Mouse (Mus musculus) heart, embryonic 15.5 days (tissue): ENCODE results near the gene Med18. TPM values are rescaled to one million over a fixed set of nuclear protein-coding genes. Genes with fewer than 3 reads are reported as not detected.

Experiments used
- ATAC-seq: fragments of 200-750 bp; cut with Nextera tagmentation; replicated peaks from 2 replicates; pipeline ENCODE4 v1.8.0; 2017; ENCODE audit warnings: low read depth, moderate TSS enrichment; ENCODE audit not compliant: insufficient number of reproducible peaks, insufficient read depth, low FRiP score
- H3K27ac ChIP-seq: fragments of 300-500 bp; sonication (generic); 2 replicates; pipeline ENCODE4 v1.5.1; 2015; ENCODE audit warnings: mild to moderate bottlenecking, inconsistent platforms
- H3K27me3 ChIP-seq: fragments of 300-500 bp; sonication (generic); 2 replicates; pipeline ENCODE4 v1.6.1; 2015; ENCODE audit warnings: inconsistent platforms
- H3K36me3 ChIP-seq: fragments of 300-500 bp; sonication (generic); 2 replicates; pipeline ENCODE4 v1.6.1; 2015; ENCODE audit warnings: mild to moderate bottlenecking, inconsistent platforms
- H3K4me1 ChIP-seq: fragments of 300-500 bp; sonication (generic); replicated peaks from 2 replicates; pipeline ENCODE4 v1.6.1; 2015; ENCODE audit warnings: inconsistent platforms
- H3K4me2 ChIP-seq: fragments of 300-500 bp; sonication (generic); 2 replicates; pipeline ENCODE4 v1.6.1; 2015; ENCODE audit warnings: inconsistent platforms, mild to moderate bottlenecking, moderate library complexity
- H3K4me3 ChIP-seq: fragments of 300-500 bp; sonication (generic); 2 replicates; pipeline ENCODE4 v1.5.1; 2015; ENCODE audit warnings: mild to moderate bottlenecking, inconsistent platforms
- H3K9ac ChIP-seq: fragments of 300-500 bp; sonication (generic); 2 replicates; pipeline ENCODE4 v1.6.1; 2015; ENCODE audit warnings: mild to moderate bottlenecking, inconsistent platforms
- H3K9me3 ChIP-seq: fragments of 300-500 bp; sonication (generic); replicated peaks from 2 replicates; pipeline ENCODE4 v1.6.1; 2016; ENCODE audit warnings: inconsistent platforms
- WGBS: fragments of 180-500 bp; shearing (Covaris S2); methylation state at CpG from one replicate; pipeline ENCODE4 v1.1.7; 2015; ENCODE audit warnings: mixed read lengths; 5-methylcytosine and 5-hydroxymethylcytosine counted together
- polyA plus RNA-seq: library from polyadenylated mRNA; unstranded; fragments of >200 nt; fragmentation: Nextera tagmentation; extraction: Ambion mirVana; gene quantifications from 2 replicates; pipeline ENCODE4 v1.2.1, GENCODE M21; 2015

Gene Med18
- polyA plus RNA-seq: 12.5 and 13.8 TPM in 2 replicates

- H3K4me2 ChIP-seq: peak within 1 kb of the TSS; percentile 74
- peak within 1 kb of the TSS; percentile 78 for H3K4me3 ChIP-seq
- peak within 1 kb of the TSS; percentile 58 for H3K27ac ChIP-seq
- no peaks in the 10 kb centered on the region for H3K27me3 ChIP-seq
- peak within 1 kb of the TSS; percentile 76 for H3K9ac ChIP-seq
- peak; percentile 91 for ATAC-seq
- peaks cover 15% of the 10 kb centered on the region for H3K36me3 ChIP-seq
- peaks cover 23% of the 10 kb centered on the region for H3K4me1 ChIP-seq
- no peaks in the 10 kb centered on the region for H3K9me3 ChIP-seq
- WGBS: under 1% methylated on average over 44 of the region's 44 CpGs
Observed at GRCm38 (mm10) chr4:132463430-132464254, at the start of gene Med18. Med18 (minus strand) TSS chr4:132463921.

- Histone ChIP-seq H3K27ac (no peak overlapping the region), H3K4me1 (peaks cover 35% of the 10 kb centered on the region), H3K4me3 (no peak overlapping the region), H3K9ac (no peak overlapping the region), H3K27me3 (no peaks in the 10 kb centered on the region), H3K9me3 (no peaks in the 10 kb centered on the region), H3K4me2 (no peak overlapping the region), H3K36me3 (no peaks in the 10 kb centered on the region)
- ATAC-seq: no peak
- 68% methylated on average over 3 of the region's 3 CpGs for WGBS
Observed at GRCm38 (mm10) chr4:132512080-132512479, 48.4 kb upstream of the Med18 start.

- peak within 1 kb of the TSS; percentile 89 for H3K4me2 ChIP-seq
- H3K27ac ChIP-seq: peak within 1 kb of the TSS; percentile 81
- H3K36me3 ChIP-seq: no peaks in the 10 kb centered on the region
- under 1% methylated on average over 32 of the region's 32 CpGs for WGBS
- no peaks in the 10 kb centered on the region for H3K27me3 ChIP-seq
- ATAC-seq: peak; percentile 93
- no peaks in the 10 kb centered on the region for H3K9me3 ChIP-seq
- peak within 1 kb of the TSS; percentile 77 for H3K9ac ChIP-seq
- H3K4me3 ChIP-seq: peak within 1 kb of the TSS; percentile 75
- H3K4me1 ChIP-seq: peaks cover 31% of the 10 kb centered on the region
Observed at GRCm38 (mm10) chr4:132510352-132510798, 46.7 kb upstream of the Med18 start, which contains the start of gene Sesn2. Sesn2 (minus strand) TSS chr4:132510501.

- WGBS: under 1% methylated on average over 51 of the region's 52 CpGs
- Histone ChIP-seq H3K4me1 (peaks cover 36% of the 10 kb centered on the region), H3K27me3 (no peaks in the 10 kb centered on the region), H3K4me2 (peak overlapping the region; percentile 89), H3K27ac (peak overlapping the region; percentile 81), H3K9ac (peak overlapping the region; percentile 77), H3K36me3 (no peaks in the 10 kb centered on the region), H3K9me3 (no peaks in the 10 kb centered on the region), H3K4me3 (peak overlapping the region; percentile 75)
- peak; percentile 68 for ATAC-seq
Observed at GRCm38 (mm10) chr4:132509621-132510296, 46.0 kb upstream of the Med18 start.

- H3K9me3 ChIP-seq: no peaks in the 10 kb centered on the region
Observed at GRCm38 (mm10) chr4:132507210-132507609, 43.5 kb upstream of the Med18 start.

GRCm38 (mm10) chr4:132506250-132506649 is 42.5 kb upstream of the Med18 start:
- no peak overlapping the region for H3K4me2 ChIP-seq
- no peak overlapping the region for H3K4me3 ChIP-seq
- no peaks in the 10 kb centered on the region for H3K9me3 ChIP-seq
- peaks cover 24% of the 10 kb centered on the region for H3K4me1 ChIP-seq
- H3K9ac ChIP-seq: no peak overlapping the region
- WGBS: 78% methylated on average over 6 of the region's 6 CpGs
- no peaks in the 10 kb centered on the region for H3K36me3 ChIP-seq
- ATAC-seq: no peak
- H3K27me3 ChIP-seq: no peaks in the 10 kb centered on the region
- H3K27ac ChIP-seq: no peak overlapping the region

More at GRCm38 (mm10) chr4:132507210-132507609, 43.5 kb upstream of the Med18 start:
- WGBS: 46% methylated on average over 2 of the region's 2 CpGs
- Histone ChIP-seq H3K4me3 (no peak overlapping the region), H3K27me3 (no peaks in the 10 kb centered on the region), H3K4me1 (peaks cover 24% of the 10 kb centered on the region), H3K27ac (no peak overlapping the region), H3K9ac (0 out of 2 replicates have a peak overlapping the region, but pooled peaks have one; percentile 14), H3K4me2 (peak overlapping the region; percentile 21), H3K36me3 (no peaks in the 10 kb centered on the region)
- no peak for ATAC-seq

- no peaks in the 10 kb centered on the region for H3K36me3 ChIP-seq
- no peaks in the 10 kb centered on the region for H3K27me3 ChIP-seq
- no peak overlapping the region for H3K9ac ChIP-seq
- H3K4me2 ChIP-seq: no peak overlapping the region
- H3K27ac ChIP-seq: no peak overlapping the region
- ATAC-seq: no peak
- H3K9me3 ChIP-seq: no peaks in the 10 kb centered on the region
- WGBS: 63% methylated on average over 10 of the region's 10 CpGs
- peaks cover 22% of the 10 kb centered on the region for H3K4me1 ChIP-seq
- H3K4me3 ChIP-seq: no peak overlapping the region
Observed at GRCm38 (mm10) chr4:132505800-132506199, 42.1 kb upstream of the Med18 start.

- 53% methylated on average over 6 of the region's 6 CpGs for WGBS
- Histone ChIP-seq H3K36me3 (no peaks in the 10 kb centered on the region), H3K27me3 (no peaks in the 10 kb centered on the region), H3K27ac (no peak overlapping the region), H3K9me3 (no peaks in the 10 kb centered on the region), H3K4me3 (no peak overlapping the region), H3K4me1 (peaks cover 18% of the 10 kb centered on the region), H3K4me2 (no peak overlapping the region), H3K9ac (no peak overlapping the region)
- no peak for ATAC-seq
Observed at GRCm38 (mm10) chr4:132505034-132505738, 41.5 kb upstream of the Med18 start.

- WGBS: 83% methylated on average over 11 of the region's 11 CpGs
- H3K4me3 ChIP-seq: no peak overlapping the region
- no peak overlapping the region for H3K27ac ChIP-seq
- peaks cover 12% of the 10 kb centered on the region for H3K4me1 ChIP-seq
- H3K9ac ChIP-seq: no peak overlapping the region
- peaks cover 9% of the 10 kb centered on the region for H3K36me3 ChIP-seq
- H3K27me3 ChIP-seq: no peaks in the 10 kb centered on the region
- ATAC-seq: no peak
- no peak overlapping the region for H3K4me2 ChIP-seq
- H3K9me3 ChIP-seq: no peaks in the 10 kb centered on the region
Observed at GRCm38 (mm10) chr4:132503344-132503743, 39.6 kb upstream of the Med18 start.

- Histone ChIP-seq H3K4me1 (peaks cover 7% of the 10 kb centered on the region), H3K9ac (no peak overlapping the region), H3K4me3 (no peak overlapping the region), H3K27me3 (no peaks in the 10 kb centered on the region), H3K27ac (no peak overlapping the region), H3K36me3 (peaks cover 22% of the 10 kb centered on the region), H3K4me2 (no peak overlapping the region), H3K9me3 (no peaks in the 10 kb centered on the region)
- 92% methylated on average over 6 of the region's 6 CpGs for WGBS
- no peak for ATAC-seq
Observed at GRCm38 (mm10) chr4:132501639-132502038, 37.9 kb upstream of the Med18 start.
